Mouse (Mus musculus) heart, adult 2 months (tissue): ENCODE measurements at regions not wholly inside any gene's neighbourhood (a gene's known extent, or its start where the extent isn't known, plus 50 kb on each side); places are given as distances from the start of the nearest gene placed in this dataset.

ENCODE experiments used
- CTCF ChIP-seq: fragments of 200-600 bp; IDR thresholded peaks from 2 replicates; pipeline ENCODE4 v1.8.1; 2022; ENCODE audit warnings: antibody characterized with exemption, mild to moderate bottlenecking, moderate library complexity
- EP300 ChIP-seq: fragments of 200-500 bp; IDR thresholded peaks from 2 replicates; pipeline ENCODE4 v1.6.1; 2011; ENCODE audit warnings: low read depth, low read length, control low read depth; ENCODE audit not compliant: insufficient read depth
- POLR2A ChIP-seq: fragments of 200-500 bp; IDR thresholded peaks from 2 replicates; pipeline ENCODE4 v1.6.1; 2011; ENCODE audit warnings: mild to moderate bottlenecking, low read depth, low read length, control low read depth; ENCODE audit not compliant: insufficient read depth

GRCm38 (mm10) chr8:46921585-46921984 is 65.1 kb upstream of the Enpp6 start:
- TF ChIP-seq POLR2A (no peak), CTCF (no peak), EP300 (no peak)
